Mouse (Mus musculus) hindbrain, embryonic 13.5 days (tissue): ENCODE data around the gene Ralgapa1. TPM values are rescaled to one million over a fixed set of nuclear protein-coding genes. Genes with fewer than 3 reads are reported as not detected.
A peak's percentile ranks its signal among the peaks of the same experiment; 100 is the strongest.

Experiments used
- ATAC-seq: fragments of 200-750 bp; cut with Nextera tagmentation; 2 replicates; pipeline ENCODE4 v1.8.0; 2017; ENCODE audit warnings: moderate TSS enrichment; ENCODE audit not compliant: low FRiP score
- H3K27ac ChIP-seq: fragments of 300-500 bp; sonication (generic); 2 replicates; pipeline ENCODE4 v1.5.1; 2015; ENCODE audit warnings: inconsistent platforms, mild to moderate bottlenecking, moderate library complexity
- H3K27me3 ChIP-seq: fragments of 300-500 bp; sonication (generic); 2 replicates; pipeline ENCODE4 v1.6.1; 2015; ENCODE audit warnings: mild to moderate bottlenecking, inconsistent platforms
- H3K36me3 ChIP-seq: fragments of 300-500 bp; sonication (generic); 2 replicates; pipeline ENCODE4 v1.6.1; 2015; ENCODE audit warnings: mild to moderate bottlenecking, inconsistent platforms
- H3K4me1 ChIP-seq: fragments of 300-500 bp; sonication (generic); replicated peaks from 2 replicates; pipeline ENCODE4 v1.6.1; 2015; ENCODE audit warnings: inconsistent platforms
- H3K4me2 ChIP-seq: fragments of 300-500 bp; sonication (generic); 2 replicates; pipeline ENCODE4 v1.6.1; 2015; ENCODE audit warnings: inconsistent platforms, mild to moderate bottlenecking, moderate library complexity
- H3K4me3 ChIP-seq: fragments of 300-500 bp; sonication (generic); 2 replicates; pipeline ENCODE4 v1.5.1; 2015; ENCODE audit warnings: mild to moderate bottlenecking, inconsistent platforms
- H3K9ac ChIP-seq: fragments of 300-500 bp; sonication (generic); 2 replicates; pipeline ENCODE4 v1.6.1; 2015; ENCODE audit warnings: mild to moderate bottlenecking, inconsistent platforms
- H3K9me3 ChIP-seq: fragments of 300-500 bp; sonication (generic); 2 replicates; pipeline ENCODE4 v1.6.1; 2016; ENCODE audit warnings: inconsistent platforms
- WGBS: fragments of 180-500 bp; shearing (Covaris S2); methylation state at CpG from one replicate; pipeline ENCODE4 v1.1.7; 2015; 5-methylcytosine and 5-hydroxymethylcytosine counted together
- polyA plus RNA-seq: library from polyadenylated mRNA; unstranded; fragments of >200 nt; fragmentation: Nextera tagmentation; extraction: Ambion mirVana; gene quantifications from 2 replicates; pipeline ENCODE4 v1.2.1, GENCODE M21; 2015

The Ralgapa1 gene
- polyA plus RNA-seq, 1 experiment from 2014 or later: 22.2 TPM

GRCm38 (mm10) chr12:55834891-55835290 lies 13.9 kb upstream of the Ralgapa1 start:
- 89% methylated on average over 8 of the region's 8 CpGs for WGBS
- Histone ChIP-seq H3K4me1 (peaks cover 15% of the 10 kb centered on the region), H3K36me3 (peaks cover 5% of the 10 kb centered on the region; the same call in 1 of the 2 replicates), H3K27me3 (no peaks in the 10 kb centered on the region), H3K4me2 (no peak overlapping the region), H3K9me3 (no peaks in the 10 kb centered on the region), H3K9ac (no peak overlapping the region), H3K4me3 (no peak overlapping the region), H3K27ac (no peak overlapping the region)
- ATAC-seq: no peak

GRCm38 (mm10) chr12:55833906-55834625 lies 13.1 kb upstream of the Ralgapa1 start:
- H3K9me3 ChIP-seq: no peaks in the 10 kb centered on the region
- H3K4me2 ChIP-seq: no peak overlapping the region
- H3K4me1 ChIP-seq: peaks cover 15% of the 10 kb centered on the region
- H3K27ac ChIP-seq: no peak overlapping the region
- ATAC-seq: no peak
- no peak overlapping the region for H3K4me3 ChIP-seq
- H3K36me3 ChIP-seq: 0 out of 2 replicates have a peak, but pooled peaks cover 3% of the 10 kb centered on the region
- no peaks in the 10 kb centered on the region for H3K27me3 ChIP-seq
- H3K9ac ChIP-seq: no peak overlapping the region
- 73% methylated on average over 9 of the region's 9 CpGs for WGBS

GRCm38 (mm10) chr12:55832961-55833360 lies 12.0 kb upstream of the Ralgapa1 start:
- H3K9me3 ChIP-seq: no peaks in the 10 kb centered on the region
- H3K27me3 ChIP-seq: no peaks in the 10 kb centered on the region
- ATAC-seq: no peak
- H3K4me1 ChIP-seq: peaks cover 11% of the 10 kb centered on the region
- H3K4me3 ChIP-seq: no peak overlapping the region
- no peaks in the 10 kb centered on the region for H3K36me3 ChIP-seq
- H3K27ac ChIP-seq: no peak overlapping the region
- H3K4me2 ChIP-seq: no peak overlapping the region
- no peak overlapping the region for H3K9ac ChIP-seq

- no peak for ATAC-seq
- Histone ChIP-seq H3K4me2 (no peak overlapping the region), H3K4me1 (no peaks in the 10 kb centered on the region), H3K27me3 (no peaks in the 10 kb centered on the region), H3K27ac (no peak overlapping the region), H3K9me3 (no peaks in the 10 kb centered on the region), H3K9ac (no peak overlapping the region), H3K4me3 (no peak overlapping the region), H3K36me3 (no peaks in the 10 kb centered on the region)
- WGBS: 26% methylated on average over 2 of the region's 2 CpGs
These were observed 10.1 kb upstream of the Ralgapa1 start for GRCm38 (mm10) chr12:55831101-55831500.

- H3K27me3 ChIP-seq: no peaks in the 10 kb centered on the region
- no peak for ATAC-seq
- H3K4me3 ChIP-seq: no peak overlapping the region
- no peak overlapping the region for H3K27ac ChIP-seq
- WGBS: 82% methylated on average over 2 of the region's 2 CpGs
- H3K9me3 ChIP-seq: no peaks in the 10 kb centered on the region
- H3K4me1 ChIP-seq: no peaks in the 10 kb centered on the region
- no peak overlapping the region for H3K9ac ChIP-seq
- H3K36me3 ChIP-seq: no peaks in the 10 kb centered on the region
- H3K4me2 ChIP-seq: no peak overlapping the region
These were observed 4.6 kb upstream of the Ralgapa1 start for GRCm38 (mm10) chr12:55825537-55825936.

- H3K27ac ChIP-seq: no peak overlapping the region
- H3K4me2 ChIP-seq: no peak overlapping the region
- no peaks in the 10 kb centered on the region for H3K27me3 ChIP-seq
- H3K4me3 ChIP-seq: no peak overlapping the region
- ATAC-seq: no peak
- H3K9ac ChIP-seq: no peak overlapping the region
- peaks cover 11% of the 10 kb centered on the region for H3K4me1 ChIP-seq
- WGBS: 91% methylated on average over 6 of the region's 6 CpGs
- no peaks in the 10 kb centered on the region for H3K36me3 ChIP-seq
- no peaks in the 10 kb centered on the region for H3K9me3 ChIP-seq
These were observed 3.1 kb upstream of the Ralgapa1 start for GRCm38 (mm10) chr12:55824027-55824426.

GRCm38 (mm10) chr12:55820119-55820660 lies 777 bp downstream of the Ralgapa1 start:
- H3K9ac ChIP-seq: peak overlapping the region; percentile 94
- H3K27ac ChIP-seq: peak overlapping the region; percentile 97
- H3K4me1 ChIP-seq: peaks cover 19% of the 10 kb centered on the region
- H3K4me3 ChIP-seq: peak overlapping the region; percentile 92
- H3K36me3 ChIP-seq: no peaks in the 10 kb centered on the region
- no peaks in the 10 kb centered on the region for H3K9me3 ChIP-seq
- no peaks in the 10 kb centered on the region for H3K27me3 ChIP-seq
- peak; percentile 62 for ATAC-seq
- WGBS: under 1% methylated on average over 33 of the region's 35 CpGs
- peak overlapping the region; percentile 76 for H3K4me2 ChIP-seq

GRCm38 (mm10) chr12:55816488-55816887 lies 4.5 kb downstream of the Ralgapa1 start:
- no peak for ATAC-seq
- Histone ChIP-seq H3K27me3 (no peaks in the 10 kb centered on the region), H3K4me2 (no peak overlapping the region), H3K36me3 (no peaks in the 10 kb centered on the region), H3K27ac (no peak overlapping the region), H3K4me1 (peaks cover 19% of the 10 kb centered on the region), H3K9me3 (no peaks in the 10 kb centered on the region), H3K9ac (no peak overlapping the region), H3K4me3 (no peak overlapping the region)
- 91% methylated on average over 5 of the region's 5 CpGs for WGBS

- Histone ChIP-seq H3K4me2 (no peak overlapping the region), H3K4me1 (0 out of 2 replicates have a peak, but pooled peaks cover 4% of the 10 kb centered on the region), H3K27ac (0 out of 2 replicates have a peak overlapping the region, but pooled peaks have one; percentile 24), H3K36me3 (no peaks in the 10 kb centered on the region), H3K9me3 (no peaks in the 10 kb centered on the region), H3K4me3 (no peak overlapping the region), H3K27me3 (no peaks in the 10 kb centered on the region), H3K9ac (no peak overlapping the region)
- 72% methylated on average over 3 of the region's 3 CpGs for WGBS
- no peak for ATAC-seq
These were observed 15.9 kb downstream of the Ralgapa1 start for GRCm38 (mm10) chr12:55805035-55805434.

- Histone ChIP-seq H3K4me2 (no peak overlapping the region), H3K27ac (no peak overlapping the region), H3K4me3 (no peak overlapping the region), H3K9ac (no peak overlapping the region), H3K36me3 (no peaks in the 10 kb centered on the region; the same call in 1 of the 2 replicates), H3K27me3 (no peaks in the 10 kb centered on the region), H3K4me1 (0 out of 2 replicates have a peak, but pooled peaks cover 4% of the 10 kb centered on the region), H3K9me3 (no peaks in the 10 kb centered on the region)
- ATAC-seq: no peak
- 89% methylated on average over 4 of the region's 4 CpGs for whole genome bisulfite sequencing
These were observed 19.8 kb downstream of the Ralgapa1 start for GRCm38 (mm10) chr12:55801131-55801530.

- ATAC-seq: no peak
- Histone ChIP-seq H3K36me3 (no peaks in the 10 kb centered on the region; the same call in 1 of the 2 replicates), H3K4me2 (no peak overlapping the region), H3K9me3 (no peaks in the 10 kb centered on the region), H3K9ac (no peak overlapping the region), H3K4me3 (no peak overlapping the region), H3K27ac (no peak overlapping the region), H3K27me3 (no peaks in the 10 kb centered on the region), H3K4me1 (0 out of 2 replicates have a peak, but pooled peaks cover 1% of the 10 kb centered on the region)
- WGBS: 92% methylated on average over 5 of the region's 5 CpGs
These were observed 20.8 kb downstream of the Ralgapa1 start for GRCm38 (mm10) chr12:55800144-55800543.

- H3K9ac ChIP-seq: no peak overlapping the region
- no peak overlapping the region for H3K4me3 ChIP-seq
- no peaks in the 10 kb centered on the region for H3K9me3 ChIP-seq
- H3K36me3 ChIP-seq: peaks cover 5% of the 10 kb centered on the region
- no peak for ATAC-seq
- H3K27ac ChIP-seq: no peak overlapping the region
- H3K27me3 ChIP-seq: no peaks in the 10 kb centered on the region
- H3K4me1 ChIP-seq: no peaks in the 10 kb centered on the region
- no peak overlapping the region for H3K4me2 ChIP-seq
- WGBS: over 99% methylated on average over 4 of the region's 4 CpGs
These were observed 22.2 kb downstream of the Ralgapa1 start for GRCm38 (mm10) chr12:55798745-55799144.

GRCm38 (mm10) chr12:55797103-55797502 lies 23.9 kb downstream of the Ralgapa1 start:
- WGBS: 86% methylated on average over 3 of the region's 3 CpGs
- ATAC-seq: no peak
- Histone ChIP-seq H3K4me1 (no peaks in the 10 kb centered on the region), H3K4me3 (no peak overlapping the region), H3K36me3 (peaks cover 5% of the 10 kb centered on the region), H3K27me3 (no peaks in the 10 kb centered on the region), H3K27ac (no peak overlapping the region), H3K9me3 (no peaks in the 10 kb centered on the region), H3K9ac (no peak overlapping the region), H3K4me2 (no peak overlapping the region)
